25 mouse cellular contexts compared by ENCODE assay signal in the genomic region with DNA sequence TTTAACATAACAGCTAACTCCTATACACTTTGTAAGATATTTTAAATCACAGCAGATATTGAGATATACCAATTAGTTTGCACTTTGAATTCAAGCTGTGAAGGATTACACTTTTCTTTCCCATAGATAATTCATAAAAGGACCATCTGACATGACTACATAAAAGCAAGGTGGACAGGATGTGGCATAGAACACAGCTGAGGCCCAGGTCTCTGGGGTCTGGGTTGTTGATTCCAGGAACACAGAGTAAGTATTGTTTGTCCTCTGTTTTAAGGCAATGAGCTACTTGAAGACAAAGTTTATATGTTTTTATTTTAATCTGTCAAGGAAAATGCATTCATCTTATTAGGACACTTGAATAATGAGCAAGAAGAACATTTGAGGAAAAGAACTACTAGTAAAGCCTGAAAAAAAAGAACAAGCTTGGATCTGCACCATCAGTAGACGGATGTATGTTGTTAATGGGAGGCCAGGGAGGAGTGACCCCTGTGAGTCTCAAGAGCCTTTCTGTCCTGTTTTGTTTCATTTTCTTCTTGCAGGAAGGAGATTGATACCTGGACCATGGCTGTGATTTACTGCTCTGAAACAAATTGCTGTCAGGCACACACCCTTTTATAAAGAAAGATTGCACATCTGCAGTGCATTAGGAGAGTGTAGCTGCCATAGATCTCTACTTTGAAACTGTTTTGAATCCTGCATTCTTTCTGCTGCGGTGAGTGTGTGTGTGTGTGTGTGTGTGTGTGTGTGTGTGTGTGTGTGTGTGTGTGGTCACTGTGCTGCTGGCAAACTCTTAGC.
DNase-seq lines count a peak whose midpoint lies in the region; ATAC-seq and TF ChIP-seq lines count a peak whose summit lies in the region.
"Had no signal": no experiment of that assay in that cellular context is flagged by ENCODE, and none has a peak within 500 bp of the region (broad histone marks: within the 10 kb centered on the region; RNA-seq: fewer than 3 reads in every experiment).

No protein-coding gene starts in this region.

- no peak for ATAC-seq in midbrain, embryonic 14.5 days (ENCODE audit: low FRiP score, low TSS enrichment)
- no peak for ATAC-seq in midbrain, postnatal 0 days (ENCODE audit: low FRiP score)
- peak; percentile 64; the same call in 1 of the 2 replicates for ATAC-seq in neural tube, embryonic 13.5 days (ENCODE audit: low read depth)
- ATAC-seq: CD4-positive, CD25-positive, alpha-beta regulatory T cell, adult 4 months; inflammation-experienced regulatory T-cells, adult 6 months; lung, postnatal 0 days had no signal

- no peaks in the 10 kb centered on the region for H3K36me3 ChIP-seq in midbrain, embryonic 14.5 days (ENCODE audit: control insufficient read depth, insufficient read depth, low read length)
- H3K36me3 ChIP-seq in midbrain, postnatal 0 days (ENCODE audit: insufficient read depth, low read length) = no peaks in the 10 kb centered on the region
- H3K36me3 ChIP-seq in neural tube, embryonic 13.5 days = no peaks in the 10 kb centered on the region
- H3K36me3 ChIP-seq: embryonic facial prominence, embryonic 15.5 days; forebrain, embryonic 10.5 days; G1E; heart, embryonic 10.5 days; kidney, embryonic 15.5 days; liver, embryonic 13.5 days had no signal

- H3K9ac ChIP-seq in midbrain, embryonic 14.5 days (replicated peaks; ENCODE audit: low read length) = no peak overlapping the region
- H3K9ac ChIP-seq in midbrain, postnatal 0 days (replicated peaks; ENCODE audit: low read length, poor library complexity, severe bottlenecking) = no peak overlapping the region
- H3K9ac ChIP-seq in neural tube, embryonic 13.5 days = no peak overlapping the region
- H3K9ac ChIP-seq: embryonic facial prominence, embryonic 15.5 days; kidney, embryonic 15.5 days; liver, embryonic 13.5 days had no signal

- no peaks in the 10 kb centered on the region for H3K9me3 ChIP-seq in midbrain, embryonic 14.5 days (ENCODE audit: control insufficient read depth, low read length)
- H3K9me3 ChIP-seq in midbrain, postnatal 0 days (ENCODE audit: low read length) = no peaks in the 10 kb centered on the region
- H3K9me3 ChIP-seq in neural tube, embryonic 13.5 days = no peaks in the 10 kb centered on the region
- H3K9me3 ChIP-seq: embryonic facial prominence, embryonic 15.5 days; forebrain, embryonic 10.5 days; G1E; heart, embryonic 10.5 days; kidney, embryonic 15.5 days; liver, embryonic 13.5 days had no signal

- no peak overlapping the region for H3K4me2 ChIP-seq in midbrain, embryonic 14.5 days (ENCODE audit: low read length)
- H3K4me2 ChIP-seq in midbrain, postnatal 0 days (ENCODE audit: low read depth, low read length, poor library complexity, severe bottlenecking) = no peak overlapping the region
- H3K4me2 ChIP-seq in neural tube, embryonic 13.5 days = no peak overlapping the region
- H3K4me2 ChIP-seq: embryonic facial prominence, embryonic 15.5 days; kidney, embryonic 15.5 days; liver, embryonic 13.5 days had no signal

- H3K4me3 ChIP-seq in midbrain, embryonic 14.5 days (replicated peaks; ENCODE audit: low read depth, low read length) = no peak overlapping the region
- H3K4me3 ChIP-seq in midbrain, postnatal 0 days (ENCODE audit: low read depth, low read length) = no peak overlapping the region
- H3K4me3 ChIP-seq in neural tube, embryonic 13.5 days = no peak overlapping the region
- H3K4me3 ChIP-seq: embryonic facial prominence, embryonic 15.5 days; forebrain, embryonic 10.5 days; heart, embryonic 10.5 days; kidney, embryonic 15.5 days; liver, embryonic 13.5 days; megakaryocyte, embryonic 14.5 days; myocyte had no signal

- peak; percentile 29 for DNase-seq in midbrain, embryonic 14.5 days
- no peak for DNase-seq in midbrain, postnatal 0 days (ENCODE audit: low spot score)
- DNase-seq in embryo, embryonic 9.5 days (ENCODE audit: extremely low spot score) = peak; percentile 29
- peak; percentile 52 for DNase-seq in hindlimb bud, embryonic 11.5 days (ENCODE audit: extremely low spot score, low read depth, low spot score)
- DNase-seq in T-cell, adult 2 months (ENCODE audit: low spot score) = no peak
- no peak for DNase-seq in kidney, adult 8-10 months
- no peak for DNase-seq in B cell, adult 2 months
- DNase-seq: adrenal gland, adult 2 months; cerebellum, adult 11 months; cerebellum, postnatal 14 days; gastrocnemius, postnatal 36 days; heart, postnatal 10 days; liver, embryonic 13.5 days; thymus, postnatal 4 days had no signal

- H3K27ac ChIP-seq in midbrain, embryonic 14.5 days (replicated peaks; ENCODE audit: low read depth, low read length) = no peak overlapping the region
- no peak overlapping the region for H3K27ac ChIP-seq in midbrain, postnatal 0 days (ENCODE audit: low read depth, low read length)
- peak overlapping the region; percentile 56; the same call in 1 of the 2 replicates for H3K27ac ChIP-seq in neural tube, embryonic 13.5 days (replicated peaks)
- H3K27ac ChIP-seq: embryonic facial prominence, embryonic 15.5 days; forebrain, embryonic 10.5 days; heart, embryonic 10.5 days; kidney, embryonic 15.5 days; liver, embryonic 13.5 days had no signal

- no peak for TF ChIP-seq CTCF in midbrain, postnatal 0 days (IDR thresholded peaks at IDR 0.05)

- WGBS in midbrain, embryonic 14.5 days = 55% methylated on average over 2 of the region's 2 CpGs
- WGBS in midbrain, postnatal 0 days = 50% methylated on average over 2 of the region's 2 CpGs
- 41% methylated on average over 2 of the region's 2 CpGs for WGBS in neural tube, embryonic 13.5 days

- H3K27me3 ChIP-seq in midbrain, embryonic 14.5 days (ENCODE audit: control insufficient read depth, insufficient read depth, low read length) = no peaks in the 10 kb centered on the region
- H3K27me3 ChIP-seq in midbrain, postnatal 0 days (ENCODE audit: insufficient read depth, low read length) = no peaks in the 10 kb centered on the region
- no peaks in the 10 kb centered on the region for H3K27me3 ChIP-seq in neural tube, embryonic 13.5 days
- H3K27me3 ChIP-seq: embryonic facial prominence, embryonic 15.5 days; kidney, embryonic 15.5 days; liver, embryonic 13.5 days; megakaryocyte, embryonic 14.5 days had no signal

- no peaks in the 10 kb centered on the region for H3K4me1 ChIP-seq in midbrain, embryonic 14.5 days (ENCODE audit: control insufficient read depth, insufficient read depth, low read length)
- no peaks in the 10 kb centered on the region for H3K4me1 ChIP-seq in midbrain, postnatal 0 days (ENCODE audit: insufficient read depth, low read length)
- peaks cover 13% of the 10 kb centered on the region; the same call in 1 of the 2 replicates for H3K4me1 ChIP-seq in neural tube, embryonic 13.5 days (replicated peaks)
- H3K4me1 ChIP-seq: embryonic facial prominence, embryonic 15.5 days; forebrain, embryonic 10.5 days; heart, embryonic 10.5 days; kidney, embryonic 15.5 days; liver, embryonic 13.5 days; megakaryocyte, embryonic 14.5 days had no signal

Comparison
In these comparisons a context has a peak if more than half of its experiments do, and no peak if none do; other contexts are left out.
1. DNase-seq: peak in midbrain, embryonic 14.5 days (single experiment), embryo, embryonic 9.5 days (single experiment) and hindlimb bud, embryonic 11.5 days (single experiment); none in midbrain, postnatal 0 days (single experiment), T-cell, adult 2 months (single experiment), kidney, adult 8-10 months (0 of 2) and B cell, adult 2 months (0 of 2).